13 mouse cellular contexts compared by ENCODE assay signal in the genomic region with DNA sequence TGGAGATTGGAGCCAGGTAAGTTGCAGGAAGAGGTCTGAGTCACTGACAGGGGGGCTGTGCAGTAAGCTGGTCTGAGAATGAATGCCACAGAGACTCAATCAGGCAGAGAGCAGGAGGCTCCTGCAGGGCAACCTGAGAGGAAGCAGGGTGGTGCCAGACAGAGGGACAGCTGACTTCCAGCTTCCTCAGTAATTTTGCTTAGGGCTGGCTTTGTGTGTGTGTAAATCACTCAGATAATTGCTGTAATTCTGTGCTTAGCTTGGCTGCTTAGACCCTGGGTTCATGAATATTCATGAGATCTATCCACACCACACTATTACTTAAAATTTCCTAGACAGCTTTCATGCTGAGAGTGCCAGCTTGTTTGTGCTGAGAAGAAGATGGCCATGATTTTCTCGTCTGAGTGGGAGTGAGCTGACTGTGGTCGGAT.
DNase-seq lines count a peak whose midpoint lies in the region; ATAC-seq lines count a peak whose summit lies in the region.
"Had no signal": no experiment of that assay in that cellular context is flagged by ENCODE, and none has a peak within 500 bp of the region (broad histone marks: within the 10 kb centered on the region; RNA-seq: fewer than 3 reads in every experiment).

No protein-coding gene starts in this region.

- H3K9me3 ChIP-seq in midbrain, embryonic 11.5 days (ENCODE audit: control insufficient read depth, low read length) = no peaks in the 10 kb centered on the region

- no peaks in the 10 kb centered on the region for H3K36me3 ChIP-seq in midbrain, embryonic 11.5 days (ENCODE audit: control insufficient read depth, insufficient read depth, low read length)

- H3K27me3 ChIP-seq in midbrain, embryonic 11.5 days (ENCODE audit: control insufficient read depth, insufficient read depth, low read length) = no peaks in the 10 kb centered on the region

- WGBS in midbrain, embryonic 11.5 days = 47% methylated on average over 2 of the region's 2 CpGs

- no peak overlapping the region for H3K4me2 ChIP-seq in midbrain, embryonic 11.5 days

- H3K27ac ChIP-seq in midbrain, embryonic 11.5 days (ENCODE audit: low read depth, low read length) = no peak overlapping the region; the same call in 1 of the 2 replicates
- H3K27ac ChIP-seq: heart, adult 2 months had no signal

- ATAC-seq in midbrain, embryonic 11.5 days (ENCODE audit: low FRiP score) = 0 out of 2 replicates have a peak, but pooled peaks have one; percentile 40

- no peak overlapping the region for H3K9ac ChIP-seq in midbrain, embryonic 11.5 days (ENCODE audit: low read length)

- H3K4me3 ChIP-seq in midbrain, embryonic 11.5 days (ENCODE audit: low read depth, low read length) = no peak overlapping the region
- H3K4me3 ChIP-seq: erythroblast, embryonic 14.5 days; heart, adult 2 months had no signal

- H3K4me1 ChIP-seq in midbrain, embryonic 11.5 days (ENCODE audit: control insufficient read depth, insufficient read depth, low read length) = peaks cover 8% of the 10 kb centered on the region

- peak; percentile 17 for DNase-seq in embryo, embryonic 11 days
- DNase-seq in embryo, embryonic 10 days (ENCODE audit: low spot score) = no peak
- DNase-seq in right cerebral cortex, adult 18-20 months = peak; percentile 21
- no peak for DNase-seq in right cerebral cortex, postnatal 14 days
- DNase-seq in midbrain, embryonic 11.5 days (ENCODE audit: low spot score, missing footprints) = peak; percentile 84
- no peak for DNase-seq in spleen, adult 18-20 months
- DNase-seq in gastrocnemius, adult 18-20 months (ENCODE audit: low spot score) = no peak
- DNase-seq in adrenal gland, postnatal 14 days = no peak
- DNase-seq: cerebellum, adult 8-10 months; heart, adult 2 months; liver; thymus, postnatal 36 days had no signal

Comparison
In these comparisons a context has a peak if more than half of its experiments do, and no peak if none do; other contexts are left out.
1. DNase-seq: peak in embryo, embryonic 11 days (single experiment), right cerebral cortex, adult 18-20 months (single experiment) and midbrain, embryonic 11.5 days (single experiment); none in embryo, embryonic 10 days (single experiment), right cerebral cortex, postnatal 14 days (single experiment), spleen, adult 18-20 months (0 of 2), gastrocnemius, adult 18-20 months (single experiment) and adrenal gland, postnatal 14 days (single experiment).